Mouse (Mus musculus) myocyte (in vitro differentiated cells): ENCODE results near the gene Rgl1.

Experiments used
- CEBPB ChIP-seq: IDR thresholded peaks from 2 replicates; pipeline ENCODE4 v1.6.1; 2011; ENCODE audit warnings: mild to moderate bottlenecking, moderate library complexity; ENCODE audit not compliant: poor library complexity, insufficient read depth, severe bottlenecking
- MAX ChIP-seq: IDR thresholded peaks from one replicate; pipeline ENCODE4 v1.6.1; 2011; ENCODE audit warnings: low read depth, mild to moderate bottlenecking, control low read depth
- MYOD1 ChIP-seq, 3 experiments: IDR thresholded peaks; one replicate each; pipeline ENCODE4 v1.6.1; 2011; ENCODE audit warnings: control low read depth in 2 of 3, low read depth in 2 of 3, mild to moderate bottlenecking in 2 of 3, moderate library complexity in 1 of 3; ENCODE audit not compliant: insufficient read length in 2 of 3, control insufficient read depth in 1 of 3
- POLR2A ChIP-seq: IDR thresholded peaks from one replicate; pipeline ENCODE4 v1.6.1; 2011; ENCODE audit warnings: low read depth, mild to moderate bottlenecking, control low read depth, moderate library complexity; ENCODE audit not compliant: insufficient read length
- SRF ChIP-seq: IDR thresholded peaks from one replicate; pipeline ENCODE4 v1.6.1; 2011; ENCODE audit warnings: low read depth; ENCODE audit not compliant: control insufficient read depth, insufficient read length
- TCF3 ChIP-seq: IDR thresholded peaks from one replicate; pipeline ENCODE4 v1.6.1; 2011; ENCODE audit warnings: low read depth, control low read depth; ENCODE audit not compliant: insufficient read length
- USF1 ChIP-seq: IDR thresholded peaks from one replicate; pipeline ENCODE4 v1.6.1; 2011; ENCODE audit warnings: low read depth, mild to moderate bottlenecking, control low read depth, moderate library complexity

- TF ChIP-seq POLR2A = no peak
- no peak for TF ChIP-seq CEBPB
- TF ChIP-seq USF1 = no peak
- no peak for TF ChIP-seq SRF
- no peak for TF ChIP-seq MAX
- TF ChIP-seq MYOD1 (IDR thresholded peaks at IDR 0.05; ENCODE audit: control insufficient read depth in 1 of 3, insufficient read length in 2 of 3, low read depth in 2 of 3) = no peak
- TF ChIP-seq TCF3 = no peak
Measured at GRCm38 (mm10) chr1:152591746-152592498, 174.2 kb downstream of the Rgl1 start.
